Comparison of ENCODE assay signal across 26 mouse cellular contexts in genomic region chr15:12082344-12082743, GRCm38 (mm10).
"Had no signal": no experiment of that assay in that cellular context is flagged by ENCODE, and none has a peak within 500 bp of the region (broad histone marks: within the 10 kb centered on the region; RNA-seq: fewer than 3 reads in every experiment).

No protein-coding gene starts in this region.

- DNase-seq: forebrain, postnatal 0 days; gastrocnemius, postnatal 14 days; gastrocnemius, postnatal 36 days; heart, adult 11 months; heart, adult 2 months; heart, postnatal 14 days; heart, postnatal 36 days; kidney, adult 11 months; kidney, adult 2 months; kidney, adult 9 months; kidney, postnatal 14 days; kidney, postnatal 36 days; left cerebral cortex, postnatal 4 days had no signal

- H3K27ac ChIP-seq: heart, adult 2 months; heart, embryonic 13.5 days; heart, embryonic 15.5 days; hindbrain, embryonic 13.5 days; hindbrain, embryonic 15.5 days; hindbrain, postnatal 0 days; kidney, embryonic 15.5 days; kidney, postnatal 0 days; limb, embryonic 13.5 days; limb, embryonic 15.5 days; liver, embryonic 12.5 days; liver, embryonic 14.5 days had no signal

- ATAC-seq: forebrain, postnatal 0 days; hindbrain, postnatal 0 days; intestine, embryonic 16.5 days; liver, embryonic 12.5 days had no signal

- H3K4me3 ChIP-seq: heart, adult 2 months; heart, embryonic 13.5 days; heart, embryonic 15.5 days; hindbrain, embryonic 13.5 days; hindbrain, embryonic 15.5 days; kidney, embryonic 15.5 days; left cerebral cortex, adult 2 months; limb, embryonic 13.5 days; limb, embryonic 15.5 days; liver, embryonic 12.5 days had no signal
